ENCODE assay signal across 7 mouse cellular contexts in genomic region chr5:122263933-122264905, GRCm38 (mm10). TPM values are rescaled to one million over a fixed set of nuclear protein-coding genes. Genes with fewer than 3 reads are reported as not detected.
DNase-seq lines count a peak whose midpoint lies in the region; ATAC-seq and TF ChIP-seq lines count a peak whose summit lies in the region.

Gene Tctn1, minus strand, starts transcription at chr5:122264460.

- H3K4me2 ChIP-seq in intestine, postnatal 0 days (replicated peaks; ENCODE audit: low read depth), result peak within 1 kb of the TSS; percentile 76
- H3K4me2 ChIP-seq in midbrain, embryonic 13.5 days (replicated peaks), result peak within 1 kb of the TSS; percentile 86

- no peak for TF ChIP-seq CTCF in intestine, postnatal 0 days (IDR thresholded peaks at IDR 0.05; ENCODE audit: low read depth)

- peak within 1 kb of the TSS; percentile 61 for H3K9ac ChIP-seq in intestine, postnatal 0 days (ENCODE audit: low read depth, low read length)
- peak within 1 kb of the TSS; percentile 87 for H3K9ac ChIP-seq in midbrain, embryonic 13.5 days (replicated peaks)

- H3K9me3 ChIP-seq in embryonic facial prominence, embryonic 10.5 days, result no peaks in the 10 kb centered on the region
- H3K9me3 ChIP-seq in intestine, postnatal 0 days (ENCODE audit: control insufficient read depth), result no peaks in the 10 kb centered on the region
- H3K9me3 ChIP-seq in limb, embryonic 10.5 days (replicated peaks), result no peaks in the 10 kb centered on the region
- no peaks in the 10 kb centered on the region for H3K9me3 ChIP-seq in midbrain, embryonic 13.5 days

- 2% methylated on average over 49 of the region's 49 CpGs for WGBS in embryonic facial prominence, embryonic 10.5 days
- WGBS in intestine, postnatal 0 days, result 2% methylated on average over 49 of the region's 49 CpGs
- 2% methylated on average over 49 of the region's 49 CpGs for WGBS in limb, embryonic 10.5 days
- WGBS in midbrain, embryonic 13.5 days, result 2% methylated on average over 49 of the region's 49 CpGs

- H3K36me3 ChIP-seq in embryonic facial prominence, embryonic 10.5 days (replicated peaks), result peaks cover 22% of the 10 kb centered on the region
- peaks cover 3% of the 10 kb centered on the region; the same call in 1 of the 2 replicates for H3K36me3 ChIP-seq in intestine, postnatal 0 days (ENCODE audit: control insufficient read depth, insufficient read depth)
- H3K36me3 ChIP-seq in limb, embryonic 10.5 days, result peaks cover 21% of the 10 kb centered on the region
- H3K36me3 ChIP-seq in midbrain, embryonic 13.5 days, result peaks cover 7% of the 10 kb centered on the region

- peak; percentile 92 for ATAC-seq in intestine, postnatal 0 days
- peak; percentile 97 for ATAC-seq in midbrain, embryonic 13.5 days

- DNase-seq in adrenal gland, postnatal 10 days, result peak; percentile 95
- DNase-seq in embryonic facial prominence, embryonic 10.5 days (ENCODE audit: low spot score), result peak; percentile 97
- no peak for DNase-seq in gonadal fat pad, adult 2 months (ENCODE audit: low read depth)
- DNase-seq in limb, embryonic 10.5 days (ENCODE audit: low spot score), result peak; percentile 96
- DNase-seq in spleen, adult 12 weeks (ENCODE audit: low spot score), result peak; percentile 85

- peaks cover 9% of the 10 kb centered on the region for H3K4me1 ChIP-seq in embryonic facial prominence, embryonic 10.5 days
- 0 out of 2 replicates have a peak, but pooled peaks cover 3% of the 10 kb centered on the region for H3K4me1 ChIP-seq in intestine, postnatal 0 days (replicated peaks; ENCODE audit: control insufficient read depth, insufficient read depth, low read length)
- H3K4me1 ChIP-seq in limb, embryonic 10.5 days, result peaks cover 12% of the 10 kb centered on the region
- peaks cover 35% of the 10 kb centered on the region for H3K4me1 ChIP-seq in midbrain, embryonic 13.5 days (replicated peaks)

- H3K27me3 ChIP-seq in embryonic facial prominence, embryonic 10.5 days (replicated peaks; ENCODE audit: low read depth, poor library complexity, severe bottlenecking), result no peaks in the 10 kb centered on the region
- H3K27me3 ChIP-seq in intestine, postnatal 0 days (replicated peaks; ENCODE audit: control insufficient read depth, insufficient read depth, low read length), result no peaks in the 10 kb centered on the region
- no peaks in the 10 kb centered on the region for H3K27me3 ChIP-seq in limb, embryonic 10.5 days (ENCODE audit: low read depth, poor library complexity, severe bottlenecking)
- H3K27me3 ChIP-seq in midbrain, embryonic 13.5 days, result no peaks in the 10 kb centered on the region

- peak within 1 kb of the TSS; percentile 93 for H3K27ac ChIP-seq in embryonic facial prominence, embryonic 10.5 days (replicated peaks)
- no peak within 1 kb of the TSS for H3K27ac ChIP-seq in intestine, postnatal 0 days (ENCODE audit: low read depth, low read length)
- H3K27ac ChIP-seq in limb, embryonic 10.5 days, result peak within 1 kb of the TSS; percentile 88
- H3K27ac ChIP-seq in midbrain, embryonic 13.5 days, result peak within 1 kb of the TSS; percentile 72

- H3K4me3 ChIP-seq in embryonic facial prominence, embryonic 10.5 days, result peak within 1 kb of the TSS; percentile 89
- H3K4me3 ChIP-seq in intestine, postnatal 0 days (ENCODE audit: low read depth, low read length), result peak within 1 kb of the TSS; percentile 67
- peak within 1 kb of the TSS; percentile 74 for H3K4me3 ChIP-seq in limb, embryonic 10.5 days
- H3K4me3 ChIP-seq in midbrain, embryonic 13.5 days (replicated peaks), result peak within 1 kb of the TSS; percentile 85

RNA-seq across cellular contexts. Expression of gene Tctn1, which starts in this region (rescaled TPM):
- total RNA-seq in adrenal gland, postnatal 10 days (2021), result 10 to 100 TPM; 11.1 to 13.5 TPM
- 4.8 and 5.5 TPM in 2 replicates for polyA plus RNA-seq in embryonic facial prominence, embryonic 10.5 days (2016; fragmentation: Nextera tagmentation; extraction: Ambion mirVana)
- 44.4 and 46.7 TPM in 2 replicates for polyA plus RNA-seq in gonadal fat pad, adult 2 months (2012; rRNA removed)
- 1.6 and 1.9 TPM in 2 replicates for polyA plus RNA-seq in intestine, postnatal 0 days (2015; fragmentation: Nextera tagmentation; extraction: Ambion mirVana)
- polyA plus RNA-seq in limb, embryonic 10.5 days (2016; fragmentation: Nextera tagmentation; extraction: Ambion mirVana), result 4.4 and 4.9 TPM in 2 replicates
- polyA plus RNA-seq in midbrain, embryonic 13.5 days (2015; fragmentation: Nextera tagmentation; extraction: Ambion mirVana), result 6.2 and 6.4 TPM in 2 replicates
